Mouse (Mus musculus) G1E-ER4 (cell line): ENCODE data around the gene Samd13. TPM values are rescaled to one million over a fixed set of nuclear protein-coding genes. Genes with fewer than 3 reads are reported as not detected.

ENCODE experiments used
- GATA1 ChIP-seq: IDR thresholded peaks from one replicate; pipeline ENCODE4 v1.8.0; 2012; ENCODE audit warnings: low read length, inconsistent platforms
- polyA plus RNA-seq: library from polyadenylated mRNA; stranded (reverse); fragments of >175 nt; gene quantifications from 2 replicates; pipeline ENCODE4 v1.2.3, GENCODE M21; 2012

Samd13 gene
- polyA plus RNA-seq, 1 experiment, result 0.56 TPM

DNA sequence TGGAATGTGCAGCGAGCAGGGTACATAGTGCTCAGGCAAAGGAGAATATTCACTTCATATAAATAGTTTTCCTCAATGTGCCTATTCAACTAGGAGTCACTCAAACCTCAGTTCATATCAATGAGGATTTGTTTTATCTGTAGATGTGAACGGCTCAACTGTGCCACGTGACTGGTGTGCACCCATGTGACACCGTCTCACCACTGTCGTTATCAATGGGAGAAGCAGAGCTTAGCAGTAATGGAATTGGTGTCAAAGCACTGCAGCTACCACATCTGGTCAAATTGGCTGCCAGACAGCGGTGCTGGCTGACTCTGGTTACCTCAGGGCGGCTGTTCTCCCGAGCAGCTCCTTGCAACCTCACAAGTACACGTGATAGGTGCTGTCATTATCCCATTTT is 80.7 kb downstream of the Samd13 start:
- peak; percentile 35 for TF ChIP-seq GATA1

DNA sequence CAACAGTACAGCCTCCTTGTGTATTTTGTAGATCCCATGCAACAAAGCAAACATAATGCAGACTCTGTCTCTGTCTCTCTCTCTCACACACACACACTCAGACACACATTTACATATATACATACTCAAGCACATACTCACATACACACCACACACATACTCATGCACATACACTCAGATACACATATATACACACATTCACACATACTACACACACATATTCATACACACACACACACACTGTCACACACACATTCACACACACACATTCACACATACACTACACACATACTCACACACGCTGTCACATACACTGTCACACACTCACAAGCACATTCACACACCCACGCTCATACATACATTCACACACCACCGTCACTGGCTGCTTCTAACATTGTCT is 82.9 kb downstream of the Samd13 start:
- no peak for TF ChIP-seq GATA1

GRCm38 (mm10) chr3:146601205-146601604 is 84.2 kb downstream of the Samd13 start:
- peak; percentile 35 for TF ChIP-seq GATA1

DNA sequence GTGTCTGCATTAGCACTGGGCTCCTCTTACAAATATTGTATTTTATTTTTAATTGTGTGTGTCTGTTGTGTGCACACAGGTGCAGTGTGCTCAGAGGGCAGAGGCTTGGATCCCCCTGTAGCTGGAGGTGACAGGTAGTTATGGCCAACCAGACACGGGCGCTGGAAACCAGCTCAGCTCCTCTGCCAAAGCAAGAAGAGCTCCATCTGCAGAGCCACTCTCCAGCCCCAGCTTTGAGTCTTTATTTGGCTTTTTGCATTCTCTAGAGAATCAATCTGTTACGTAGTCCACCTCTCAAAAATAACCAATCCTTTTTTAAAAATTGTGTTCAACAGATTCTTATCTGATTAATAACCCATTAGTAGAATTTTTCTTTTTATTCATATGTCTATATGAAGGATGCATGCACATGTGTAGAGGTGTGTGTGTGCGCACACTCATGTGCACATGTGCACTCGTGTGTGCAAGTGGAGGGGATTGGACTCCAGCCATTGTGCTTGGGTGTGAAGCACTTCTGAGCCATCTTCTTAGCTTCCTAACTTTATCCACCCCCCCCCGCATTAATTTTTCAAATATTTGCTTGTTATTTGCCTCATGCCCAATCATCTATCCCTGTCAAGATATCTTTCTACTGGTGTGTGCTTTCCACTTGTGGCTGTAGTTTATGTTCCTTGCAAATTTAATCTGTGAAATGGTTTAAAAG is 86.0 kb downstream of the Samd13 start:
- no peak for TF ChIP-seq GATA1

- no peak for TF ChIP-seq GATA1
Measured at GRCm38 (mm10) chr3:146598411-146598810, 87.0 kb downstream of the Samd13 start.

GRCm38 (mm10) chr3:146596864-146597263 is 88.5 kb downstream of the Samd13 start:
- no peak for TF ChIP-seq GATA1

DNA sequence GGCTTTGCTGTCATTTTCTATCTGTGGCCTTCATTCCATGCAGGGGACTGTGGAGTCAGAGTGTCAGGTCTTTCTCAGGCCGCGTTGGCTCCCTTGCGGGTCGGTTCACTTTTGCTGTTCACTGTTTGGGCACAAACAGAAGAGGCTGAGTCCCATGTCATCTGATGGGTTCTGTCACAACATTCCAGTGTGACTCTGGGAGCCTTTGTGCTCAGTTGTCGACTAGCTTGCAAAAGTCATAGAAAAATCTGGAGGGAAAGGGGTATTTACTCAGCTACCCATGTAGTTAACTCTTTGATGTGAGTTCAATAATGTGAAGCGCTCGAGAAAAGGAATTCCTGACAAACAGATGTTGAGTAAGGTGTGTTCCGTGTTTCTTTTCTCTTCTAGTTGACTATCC is 89.0 kb downstream of the Samd13 start:
- no peak for TF ChIP-seq GATA1

GRCm38 (mm10) chr3:146595440-146595839 is 90.0 kb downstream of the Samd13 start:
- TF ChIP-seq GATA1, result no peak

Other genes starting within 250 kb of the Samd13 start
- gene Ctbs, start 235.8 kb downstream of the Samd13 start, polyA plus RNA-seq, result 20.2 and 22.2 TPM in 2 replicates
- 0.53 and 1.2 TPM in 2 replicates for gene Spata1, start 185.8 kb downstream of the Samd13 start, polyA plus RNA-seq
- 339 and 472 TPM in 2 replicates for gene Gng5, start 185.8 kb downstream of the Samd13 start, polyA plus RNA-seq
- 30.5 and 47.7 TPM in 2 replicates for gene Rpf1, start 164.2 kb downstream of the Samd13 start, polyA plus RNA-seq
- gene Uox, start 115.2 kb downstream of the Samd13 start, polyA plus RNA-seq, result not detected in 2 replicates
- gene Dnase2b, start 70.0 kb downstream of the Samd13 start, polyA plus RNA-seq, result not detected in 2 replicates
- 0.05 TPM in 1 of 2 replicates, not detected in the other for gene 4930503B20Rik, start 34.3 kb downstream of the Samd13 start, polyA plus RNA-seq
- gene Prkacb, start 127.4 kb upstream of the Samd13 start, polyA plus RNA-seq, result 13.1 and 18.5 TPM in 2 replicates
- not detected in 2 replicates for gene Ttll7, start 166.8 kb upstream of the Samd13 start, polyA plus RNA-seq